Mouse (Mus musculus) lung, postnatal 0 days (tissue): Measurements from ENCODE around the gene Sestd1. TPM values are rescaled to one million over a fixed set of nuclear protein-coding genes. Genes with fewer than 3 reads are reported as not detected.

ENCODE experiments used
- ATAC-seq: fragments of 200-750 bp; cut with Nextera tagmentation; 2 replicates; pipeline ENCODE4 v1.8.0; 2017; ENCODE audit warnings: moderate library complexity
- DNase-seq: peaks from one replicate; pipeline ENCODE4 v3.0.0-alpha.2; 2016; ENCODE audit warnings: low spot score
- H3K27ac ChIP-seq: fragments of 300-500 bp; sonication (generic); 2 replicates; pipeline ENCODE4 v1.5.1; 2014; ENCODE audit warnings: antibody characterized with exemption, mild to moderate bottlenecking, low read length, mixed read lengths
- H3K27me3 ChIP-seq: fragments of 300-500 bp; sonication (generic); replicated peaks from 2 replicates; pipeline ENCODE4 v1.6.1; 2014; ENCODE audit warnings: low read length, mixed read lengths; ENCODE audit not compliant: insufficient read depth
- H3K36me3 ChIP-seq: fragments of 300-500 bp; sonication (generic); 2 replicates; pipeline ENCODE4 v1.6.1; 2014; ENCODE audit warnings: low read length, mixed read lengths; ENCODE audit not compliant: insufficient read depth
- H3K4me1 ChIP-seq: fragments of 300-500 bp; sonication (generic); 2 replicates; pipeline ENCODE4 v1.6.1; 2014; ENCODE audit warnings: antibody characterized with exemption, low read depth, low read length, mixed read lengths; ENCODE audit not compliant: insufficient read depth
- H3K4me2 ChIP-seq: fragments of 300-500 bp; sonication (generic); replicated peaks from 2 replicates; pipeline ENCODE4 v1.6.1; 2014; ENCODE audit warnings: low read depth, mild to moderate bottlenecking, low read length, moderate library complexity, mixed read lengths
- H3K4me3 ChIP-seq: fragments of 300-500 bp; sonication (generic); 2 replicates; pipeline ENCODE4 v1.5.1; 2014; ENCODE audit warnings: low read depth, low read length
- H3K9ac ChIP-seq: fragments of 300-500 bp; sonication (generic); replicated peaks from 2 replicates; pipeline ENCODE4 v1.6.1; 2014; ENCODE audit warnings: low read depth, mild to moderate bottlenecking
- H3K9me3 ChIP-seq: fragments of 300-500 bp; sonication (generic); 2 replicates; pipeline ENCODE4 v1.6.1; 2016; ENCODE audit warnings: low read length, mixed read lengths
- CTCF ChIP-seq: IDR thresholded peaks from 2 replicates; pipeline ENCODE4 v1.5.1; 2016; ENCODE audit warnings: antibody characterized with exemption, mild to moderate bottlenecking
- EP300 ChIP-seq: IDR thresholded peaks from 2 replicates; pipeline ENCODE4 v1.6.1; 2016; ENCODE audit warnings: antibody characterized with exemption, mild to moderate bottlenecking, control low read depth
- WGBS: fragments of 180-500 bp; shearing (Covaris S2); extraction: QIAGEN DNeasy Blood & Tissue Kit; methylation state at CpG from one replicate; pipeline ENCODE4 v1.1.7; 2014; 5-methylcytosine and 5-hydroxymethylcytosine counted together
- polyA plus RNA-seq: library from polyadenylated mRNA; unstranded; fragments of >200 nt; fragmentation: Nextera tagmentation; extraction: Ambion mirVana; gene quantifications from 2 replicates; pipeline ENCODE4 v1.2.1, GENCODE M21; 2015

The Sestd1 gene
- polyA plus RNA-seq, 1 experiment from 2014 or later: 11.8 TPM

DNA sequence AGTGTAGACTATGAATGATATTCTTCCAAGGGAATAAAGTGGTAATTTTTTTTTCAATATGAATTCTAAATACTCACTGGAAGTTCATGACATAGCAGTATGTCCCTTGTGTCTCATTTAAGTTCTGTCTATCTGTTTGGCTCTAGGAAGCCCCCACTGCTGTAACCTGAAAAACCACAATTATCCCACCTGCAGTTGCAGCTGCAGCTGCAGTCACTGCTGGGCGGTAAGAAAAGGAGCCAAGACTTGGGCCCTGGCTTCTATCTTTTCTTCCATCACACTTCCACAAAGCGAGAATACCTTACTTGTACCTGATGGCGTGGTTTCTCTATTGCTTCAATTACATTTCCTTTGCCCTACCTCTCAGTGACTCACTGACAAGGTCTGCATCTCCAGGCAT is 92.9 kb downstream of the Sestd1 start:
- Histone ChIP-seq H3K4me3 (no peak overlapping the region), H3K9ac (no peak overlapping the region), H3K27me3 (no peaks in the 10 kb centered on the region)

DNA sequence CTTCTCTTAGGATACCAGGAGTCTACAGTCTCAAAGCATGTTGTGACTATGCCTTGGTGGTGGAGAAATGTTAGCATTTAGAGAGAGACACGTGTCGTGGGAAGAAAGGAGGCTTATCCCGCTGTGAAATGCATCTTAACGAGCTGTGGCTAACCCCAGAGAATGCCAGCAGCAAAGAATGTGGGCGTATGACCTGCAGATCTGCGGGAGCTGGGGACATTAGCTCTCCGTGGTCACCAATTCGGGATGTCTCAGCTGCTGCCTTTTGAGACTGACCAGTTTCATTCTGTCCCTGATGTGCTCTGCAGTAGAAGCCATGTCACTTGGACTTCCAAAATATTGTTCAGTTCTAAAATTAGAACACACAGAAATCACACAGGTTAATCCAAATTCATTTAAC is 93.5 kb downstream of the Sestd1 start:
- WGBS: 77% methylated on average over 8 of the region's 8 CpGs
- H3K4me1 ChIP-seq: no peaks in the 10 kb centered on the region
- no peak for DNase-seq
- H3K36me3 ChIP-seq: peaks cover 10% of the 10 kb centered on the region
- H3K9me3 ChIP-seq: no peaks in the 10 kb centered on the region
- no peak overlapping the region for H3K9ac ChIP-seq
- H3K27ac ChIP-seq: no peak overlapping the region
- ATAC-seq: no peak
- TF ChIP-seq CTCF (no peak), EP300 (no peak)
- no peak overlapping the region for H3K4me2 ChIP-seq
- H3K27me3 ChIP-seq: no peaks in the 10 kb centered on the region
- no peak overlapping the region for H3K4me3 ChIP-seq

More for the DNA sequence above, 92.9 kb downstream of the Sestd1 start:
- Histone ChIP-seq H3K27ac (no peak overlapping the region), H3K36me3 (peaks cover 13% of the 10 kb centered on the region), H3K9me3 (no peaks in the 10 kb centered on the region), H3K4me2 (no peak overlapping the region), H3K4me1 (no peaks in the 10 kb centered on the region)
- whole genome bisulfite sequencing: 95% methylated on average over 3 of the region's 3 CpGs
- DNase-seq (no peak), ATAC-seq (no peak)
- TF ChIP-seq EP300 (no peak), CTCF (no peak)

DNA sequence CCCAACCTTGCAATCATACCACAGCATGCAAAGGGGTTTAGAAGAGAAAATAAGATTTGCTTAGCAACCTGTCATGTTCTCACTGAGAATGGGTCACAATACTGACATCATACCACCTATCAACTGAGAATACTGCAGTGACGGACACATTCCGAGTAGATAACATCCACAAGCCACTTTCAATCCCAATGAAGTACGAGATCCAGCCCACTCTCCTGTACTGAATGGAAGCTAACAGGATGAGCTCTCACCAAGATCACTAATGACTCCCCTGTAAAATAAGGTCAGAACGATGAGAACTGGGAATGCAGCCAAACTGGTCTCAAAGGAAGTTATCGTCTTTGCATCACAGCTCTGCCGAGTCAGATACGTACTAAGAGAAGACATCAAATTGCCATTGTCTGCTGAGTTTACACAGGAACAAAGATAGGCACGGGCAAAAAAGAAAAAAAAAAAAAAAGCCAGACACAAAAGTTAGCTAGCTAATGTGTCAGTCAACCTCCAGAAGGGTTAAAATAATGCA is 96.3 kb downstream of the Sestd1 start:
- H3K4me2 ChIP-seq: no peak overlapping the region
- H3K9me3 ChIP-seq: no peaks in the 10 kb centered on the region
- no peaks in the 10 kb centered on the region for H3K27me3 ChIP-seq
- no peak overlapping the region for H3K27ac ChIP-seq
- no peaks in the 10 kb centered on the region for H3K4me1 ChIP-seq
- H3K4me3 ChIP-seq: no peak overlapping the region
- peaks cover 5% of the 10 kb centered on the region for H3K36me3 ChIP-seq
- no peak for TF ChIP-seq CTCF
- TF ChIP-seq EP300: no peak
- no peak for ATAC-seq
- no peak overlapping the region for H3K9ac ChIP-seq
- WGBS: 42% methylated on average over 8 of the region's 8 CpGs
- DNase-seq: no peak

DNA sequence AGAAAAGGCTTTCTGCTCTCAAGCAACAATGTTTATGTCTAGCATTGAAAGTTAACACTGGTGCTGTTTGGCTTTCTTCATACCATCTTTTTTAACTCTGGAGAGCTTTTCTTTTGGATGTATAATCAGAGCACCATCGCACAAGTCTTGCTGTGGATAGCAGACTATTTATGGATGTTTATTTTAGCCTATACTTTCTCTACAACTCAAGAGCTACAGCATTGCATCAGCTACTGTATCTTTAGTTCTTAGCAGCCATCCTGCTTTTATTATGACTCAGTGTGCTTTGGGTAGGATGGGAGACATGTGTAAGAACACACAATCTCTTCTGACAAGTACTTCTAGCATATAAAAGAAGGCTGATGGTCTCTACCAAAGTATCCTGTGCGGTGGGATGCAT is 96.7 kb downstream of the Sestd1 start:
- Histone ChIP-seq H3K9me3 (no peaks in the 10 kb centered on the region), H3K9ac (no peak overlapping the region), H3K27me3 (no peaks in the 10 kb centered on the region), H3K27ac (no peak overlapping the region), H3K36me3 (peaks cover 5% of the 10 kb centered on the region), H3K4me1 (no peaks in the 10 kb centered on the region), H3K4me2 (no peak overlapping the region), H3K4me3 (no peak overlapping the region)
- no peak for TF ChIP-seq EP300
- TF ChIP-seq CTCF: no peak
- ATAC-seq: no peak
- WGBS: 78% methylated on average over 2 of the region's 2 CpGs
- DNase-seq: no peak

DNA sequence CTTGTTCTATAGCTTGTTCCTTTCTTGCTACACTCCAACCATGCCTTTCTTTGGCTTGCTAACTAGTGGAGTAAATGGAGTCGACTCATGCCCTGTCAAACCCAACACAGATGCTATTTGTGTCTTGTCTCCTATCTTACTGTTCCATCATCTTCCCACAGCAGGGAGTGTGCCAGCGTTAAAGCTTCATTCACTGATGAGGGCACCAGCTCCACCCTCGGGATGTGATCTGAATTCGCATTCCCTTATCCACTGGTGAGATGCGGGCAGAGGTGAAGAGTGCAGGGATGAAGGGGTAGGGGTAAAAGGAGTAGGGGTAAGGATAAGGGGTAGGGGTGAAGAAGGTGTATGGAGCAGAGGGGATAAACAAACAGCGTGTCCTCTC is 97.4 kb downstream of the Sestd1 start:
- no peak for DNase-seq
- 74% methylated on average over 6 of the region's 6 CpGs for WGBS
- Histone ChIP-seq H3K27me3 (no peaks in the 10 kb centered on the region), H3K9me3 (no peaks in the 10 kb centered on the region), H3K9ac (no peak overlapping the region), H3K36me3 (peaks cover 5% of the 10 kb centered on the region), H3K4me3 (no peak overlapping the region), H3K4me1 (no peaks in the 10 kb centered on the region), H3K27ac (no peak overlapping the region), H3K4me2 (no peak overlapping the region)
- ATAC-seq: no peak
- TF ChIP-seq CTCF (no peak), EP300 (no peak)

DNA sequence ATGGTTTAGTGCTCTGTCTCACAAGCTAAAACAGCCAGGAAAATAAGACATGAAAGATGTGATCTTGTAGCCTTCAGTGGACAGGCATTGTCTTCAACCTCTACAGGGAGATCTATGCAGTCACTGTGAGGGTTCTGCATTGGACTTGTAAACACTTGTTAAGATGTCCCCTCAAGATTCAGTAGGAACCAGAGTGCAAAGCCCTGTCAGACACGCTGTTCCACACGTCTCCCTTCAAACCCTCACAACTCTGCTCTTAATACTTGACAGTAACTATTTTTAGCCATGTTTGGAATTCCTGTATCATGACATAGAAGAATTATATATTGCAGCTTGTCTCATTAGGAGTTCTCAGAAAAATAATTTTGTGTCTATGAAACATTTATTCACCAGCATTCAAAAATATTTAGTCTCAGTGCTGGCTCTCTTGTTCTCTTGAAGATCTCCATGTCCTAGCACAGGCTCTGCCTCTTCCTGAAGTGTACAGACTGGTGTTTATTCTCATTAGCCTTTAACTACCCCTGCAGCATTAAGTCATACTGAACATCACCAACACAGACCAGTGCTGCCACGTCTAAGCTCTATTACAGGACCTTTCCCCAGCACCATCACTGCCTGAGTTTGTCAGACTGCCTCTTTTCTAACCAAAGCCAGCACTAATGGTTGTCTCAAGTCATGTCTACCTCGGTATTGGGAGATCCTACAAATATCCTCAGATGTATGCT is 98.0 kb downstream of the Sestd1 start:
- no peak overlapping the region for H3K9ac ChIP-seq
- H3K9me3 ChIP-seq: no peaks in the 10 kb centered on the region
- 35% methylated on average over 4 of the region's 4 CpGs for WGBS
- H3K36me3 ChIP-seq: peaks cover under 1% of the 10 kb centered on the region; the same call in 1 of the 2 replicates
- no peak overlapping the region for H3K4me3 ChIP-seq
- peak; percentile 66 for DNase-seq
- TF ChIP-seq EP300: peak; percentile 36
- no peak for TF ChIP-seq CTCF
- no peaks in the 10 kb centered on the region for H3K27me3 ChIP-seq
- peak; percentile 73 for ATAC-seq
- no peaks in the 10 kb centered on the region for H3K4me1 ChIP-seq
- H3K27ac ChIP-seq: no peak overlapping the region
- H3K4me2 ChIP-seq: no peak overlapping the region
